Mouse (Mus musculus): ENCODE measurements around the gene Ttyh3. TPM values are rescaled to one million over a fixed set of nuclear protein-coding genes. Genes with fewer than 3 reads are reported as not detected.

Gene Ttyh3
- polyA plus RNA-seq, 1 experiment from 2014 or later: 19.8 TPM

- H3K4me1 ChIP-seq (ENCODE audit: insufficient read depth, low read depth, low read length): peaks cover 26% of the 10 kb centered on the region
- peak; percentile 50 for DNase-seq (ENCODE audit: low spot score)
- H3K4me3 ChIP-seq (ENCODE audit: low read depth, low read length): peak overlapping the region; percentile 86
- peak; percentile 1; the same call in 1 of the 2 replicates for ATAC-seq
- peak overlapping the region; percentile 85 for H3K27ac ChIP-seq (ENCODE audit: low read length)
- H3K36me3 ChIP-seq (ENCODE audit: insufficient read depth, low read length): no peaks in the 10 kb centered on the region; the same call in 1 of the 2 replicates
- H3K9ac ChIP-seq (replicated peaks; ENCODE audit: low read depth): peak overlapping the region; percentile 78
- no peaks in the 10 kb centered on the region for H3K27me3 ChIP-seq (replicated peaks; ENCODE audit: insufficient read depth, low read length)
- no peaks in the 10 kb centered on the region for H3K9me3 ChIP-seq (ENCODE audit: low read length)
- 2% methylated on average over 13 of the region's 13 CpGs for whole genome bisulfite sequencing
- TF ChIP-seq EP300 (IDR thresholded peaks at IDR 0.05) (no peak), CTCF (IDR thresholded peaks at IDR 0.05) (no peak)
- H3K4me2 ChIP-seq (replicated peaks; ENCODE audit: low read depth, low read length): peak overlapping the region; percentile 87
These were observed 861 bp downstream of the Ttyh3 start for GRCm38 (mm10) chr5:140647821-140648518.

- Histone ChIP-seq H3K27ac (ENCODE audit: low read length) (no peak overlapping the region), H3K27me3 (replicated peaks; ENCODE audit: insufficient read depth, low read length) (no peaks in the 10 kb centered on the region), H3K4me1 (ENCODE audit: insufficient read depth, low read depth, low read length) (peaks cover 26% of the 10 kb centered on the region), H3K4me3 (ENCODE audit: low read depth, low read length) (peak overlapping the region; percentile 86), H3K9ac (replicated peaks; ENCODE audit: low read depth) (peak overlapping the region; percentile 78), H3K9me3 (ENCODE audit: low read length) (no peaks in the 10 kb centered on the region), H3K36me3 (ENCODE audit: insufficient read depth, low read length) (no peaks in the 10 kb centered on the region; the same call in 1 of the 2 replicates), H3K4me2 (replicated peaks; ENCODE audit: low read depth, low read length) (peak overlapping the region; percentile 87)
- DNase-seq (ENCODE audit: low spot score): no peak
- ATAC-seq: no peak
- TF ChIP-seq EP300 (IDR thresholded peaks at IDR 0.05) (no peak), CTCF (IDR thresholded peaks at IDR 0.05) (no peak)
- 63% methylated on average over 13 of the region's 13 CpGs for WGBS
These were observed 1.6 kb downstream of the Ttyh3 start for GRCm38 (mm10) chr5:140647031-140647760.

GRCm38 (mm10) chr5:140646171-140646570 is 2.7 kb downstream of the Ttyh3 start:
- no peak overlapping the region for H3K9ac ChIP-seq (replicated peaks; ENCODE audit: low read depth)
- peaks cover 31% of the 10 kb centered on the region for H3K4me1 ChIP-seq (ENCODE audit: insufficient read depth, low read depth, low read length)
- no peak overlapping the region for H3K4me3 ChIP-seq (ENCODE audit: low read depth, low read length)
- no peak for DNase-seq (ENCODE audit: low spot score)
- no peaks in the 10 kb centered on the region for H3K27me3 ChIP-seq (replicated peaks; ENCODE audit: insufficient read depth, low read length)
- H3K27ac ChIP-seq (ENCODE audit: low read length): no peak overlapping the region
- H3K4me2 ChIP-seq (replicated peaks; ENCODE audit: low read depth, low read length): no peak overlapping the region
- ATAC-seq: no peak
- TF ChIP-seq CTCF (IDR thresholded peaks at IDR 0.05) (no peak), EP300 (IDR thresholded peaks at IDR 0.05) (no peak)
- no peaks in the 10 kb centered on the region for H3K9me3 ChIP-seq (ENCODE audit: low read length)
- WGBS: 92% methylated on average over 6 of the region's 6 CpGs
- H3K36me3 ChIP-seq (ENCODE audit: insufficient read depth, low read length): no peaks in the 10 kb centered on the region; the same call in 1 of the 2 replicates

- WGBS: 85% methylated on average over 4 of the region's 4 CpGs
- DNase-seq (ENCODE audit: low spot score): no peak
- Histone ChIP-seq H3K9ac (replicated peaks; ENCODE audit: low read depth) (no peak overlapping the region), H3K27ac (ENCODE audit: low read length) (no peak overlapping the region), H3K27me3 (replicated peaks; ENCODE audit: insufficient read depth, low read length) (no peaks in the 10 kb centered on the region), H3K4me1 (ENCODE audit: insufficient read depth, low read depth, low read length) (peaks cover 35% of the 10 kb centered on the region), H3K4me2 (replicated peaks; ENCODE audit: low read depth, low read length) (peak overlapping the region; percentile 5; the same call in 1 of the 2 replicates), H3K9me3 (ENCODE audit: low read length) (no peaks in the 10 kb centered on the region), H3K36me3 (ENCODE audit: insufficient read depth, low read length) (no peaks in the 10 kb centered on the region; the same call in 1 of the 2 replicates), H3K4me3 (ENCODE audit: low read depth, low read length) (no peak overlapping the region)
- no peak for ATAC-seq
- no peak for TF ChIP-seq EP300 (IDR thresholded peaks at IDR 0.05)
- no peak for TF ChIP-seq CTCF (IDR thresholded peaks at IDR 0.05)
These were observed 3.4 kb downstream of the Ttyh3 start for GRCm38 (mm10) chr5:140645454-140645853.

- Histone ChIP-seq H3K4me2 (replicated peaks; ENCODE audit: low read depth, low read length) (0 out of 2 replicates have a peak overlapping the region, but pooled peaks have one; percentile 5), H3K4me3 (ENCODE audit: low read depth, low read length) (no peak overlapping the region), H3K9me3 (ENCODE audit: low read length) (no peaks in the 10 kb centered on the region), H3K4me1 (ENCODE audit: insufficient read depth, low read depth, low read length) (peaks cover 35% of the 10 kb centered on the region), H3K36me3 (ENCODE audit: insufficient read depth, low read length) (no peaks in the 10 kb centered on the region; the same call in 1 of the 2 replicates), H3K27ac (ENCODE audit: low read length) (no peak overlapping the region; the same call in 1 of the 2 replicates), H3K27me3 (replicated peaks; ENCODE audit: insufficient read depth, low read length) (no peaks in the 10 kb centered on the region), H3K9ac (replicated peaks; ENCODE audit: low read depth) (no peak overlapping the region)
- WGBS: 49% methylated on average over 15 of the region's 15 CpGs
- TF ChIP-seq EP300 (IDR thresholded peaks at IDR 0.05) (peak; percentile 81), CTCF (IDR thresholded peaks at IDR 0.05) (no peak)
- DNase-seq (ENCODE audit: low spot score) (peak; percentile 74), ATAC-seq (peak; percentile 45)
These were observed 4.1 kb downstream of the Ttyh3 start for GRCm38 (mm10) chr5:140644702-140645201.

GRCm38 (mm10) chr5:140644263-140644662 is 4.6 kb downstream of the Ttyh3 start:
- ATAC-seq: no peak
- H3K27ac ChIP-seq (ENCODE audit: low read length): no peak overlapping the region; the same call in 1 of the 2 replicates
- H3K9ac ChIP-seq (replicated peaks; ENCODE audit: low read depth): no peak overlapping the region
- TF ChIP-seq EP300 (IDR thresholded peaks at IDR 0.05) (no peak), CTCF (IDR thresholded peaks at IDR 0.05) (peak; percentile 49)
- no peaks in the 10 kb centered on the region; the same call in 1 of the 2 replicates for H3K36me3 ChIP-seq (ENCODE audit: insufficient read depth, low read length)
- no peaks in the 10 kb centered on the region for H3K27me3 ChIP-seq (replicated peaks; ENCODE audit: insufficient read depth, low read length)
- H3K4me2 ChIP-seq (replicated peaks; ENCODE audit: low read depth, low read length): no peak overlapping the region
- no peak for DNase-seq (ENCODE audit: low spot score)
- no peak overlapping the region for H3K4me3 ChIP-seq (ENCODE audit: low read depth, low read length)
- H3K9me3 ChIP-seq (ENCODE audit: low read length): no peaks in the 10 kb centered on the region
- peaks cover 35% of the 10 kb centered on the region for H3K4me1 ChIP-seq (ENCODE audit: insufficient read depth, low read depth, low read length)
- WGBS: 80% methylated on average over 6 of the region's 6 CpGs

Measured in lung, postnatal 0 days (tissue).